Mouse (Mus musculus) gastrocnemius, postnatal 36 days (tissue): ENCODE measurements around the gene Plagl1. TPM values are rescaled to one million over a fixed set of nuclear protein-coding genes. Genes with fewer than 3 reads are reported as not detected.

Experiments used
- DNase-seq, 2 experiments: peaks; one replicate each; pipeline ENCODE4 v3.0.0; 2022
- intact Hi-C: fragments of 180-260 bp; cut with DNase I; formaldehyde crosslinking; loops from one replicate; pipeline ENCODE4 v1.15.1; 2025
- total RNA-seq, 2 experiments: library from RNA; stranded (reverse); gene quantifications; 2 replicates each; pipeline ENCODE4 v1.2.3; 2021

The Plagl1 gene
- total RNA-seq, 2 experiments from 2014 or later = 3.3 to 4.3 TPM

DNA sequence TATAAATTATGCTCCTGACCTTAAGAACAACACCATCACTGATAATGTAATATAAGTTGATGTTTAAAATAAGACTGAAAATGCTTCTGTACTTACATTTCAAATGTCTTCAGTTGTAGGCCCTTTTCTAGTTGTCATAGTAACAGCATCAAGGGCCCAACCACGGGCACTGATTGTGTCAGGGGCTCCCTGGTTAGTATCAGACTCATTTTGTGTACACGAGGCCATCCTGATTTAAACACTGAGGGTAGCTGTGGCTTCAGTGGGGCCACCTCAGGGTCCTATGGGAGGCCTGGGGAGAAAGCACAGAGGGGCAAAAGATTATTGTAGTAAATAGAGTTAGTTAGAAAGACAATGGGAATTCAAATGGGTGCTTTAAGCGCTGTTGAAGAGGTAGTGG lies 65.5 kb downstream of the Plagl1 start:
- no peak for DNase-seq
- intact Hi-C loops = no loop called here

DNA sequence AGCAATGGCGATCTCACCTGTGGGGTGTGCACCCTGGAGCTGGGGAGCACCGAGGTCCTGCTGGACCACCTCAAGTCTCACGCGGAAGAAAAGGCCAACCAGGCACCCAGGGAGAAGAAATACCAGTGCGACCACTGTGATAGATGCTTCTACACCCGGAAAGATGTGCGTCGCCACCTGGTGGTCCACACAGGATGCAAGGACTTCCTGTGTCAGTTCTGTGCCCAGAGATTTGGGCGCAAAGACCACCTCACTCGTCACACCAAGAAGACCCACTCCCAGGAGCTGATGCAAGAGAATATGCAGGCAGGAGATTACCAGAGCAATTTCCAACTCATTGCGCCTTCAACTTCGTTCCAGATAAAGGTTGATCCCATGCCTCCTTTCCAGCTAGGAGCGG lies 67.0 kb downstream of the Plagl1 start:
- DNase-seq = no peak
- intact Hi-C loops = no loop called here

DNA sequence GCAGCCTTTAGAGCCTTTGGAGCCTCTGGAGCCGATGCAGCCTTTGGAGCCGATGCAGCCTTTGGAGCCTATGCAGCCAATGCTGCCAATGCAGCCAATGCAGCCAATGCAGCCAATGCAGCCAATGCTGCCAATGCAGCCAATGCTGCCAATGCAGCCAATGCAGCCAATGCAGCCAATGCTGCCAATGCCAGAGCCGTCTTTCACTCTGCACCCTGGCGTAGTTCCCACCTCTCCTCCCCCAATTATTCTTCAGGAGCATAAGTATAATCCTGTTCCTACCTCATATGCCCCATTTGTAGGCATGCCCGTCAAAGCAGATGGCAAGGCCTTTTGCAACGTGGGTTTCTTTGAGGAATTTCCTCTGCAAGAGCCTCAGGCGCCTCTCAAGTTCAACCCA lies 67.6 kb downstream of the Plagl1 start:
- no peak for DNase-seq
- intact Hi-C loops = no loop called here

DNA sequence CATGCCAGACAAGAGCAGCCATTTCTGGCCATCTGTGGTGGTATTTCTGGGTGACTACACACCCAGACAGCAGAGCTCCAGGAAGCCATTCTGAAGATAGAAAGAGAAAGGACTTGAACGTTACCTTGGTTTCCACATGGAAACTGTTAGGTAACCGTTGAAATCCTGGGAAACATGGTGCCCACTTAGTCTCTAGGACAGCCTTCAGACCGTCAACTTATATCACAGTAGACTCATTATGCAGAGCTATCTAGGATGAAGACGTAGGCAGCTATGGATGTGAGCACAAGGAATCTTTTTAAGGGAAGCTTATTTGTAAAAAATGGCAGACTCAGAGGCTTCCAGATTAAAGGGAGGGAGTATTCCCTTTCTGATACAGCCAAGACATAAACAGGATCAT lies 73.5 kb downstream of the Plagl1 start:
- intact Hi-C loops = no loop called here
- no peak for DNase-seq

DNA sequence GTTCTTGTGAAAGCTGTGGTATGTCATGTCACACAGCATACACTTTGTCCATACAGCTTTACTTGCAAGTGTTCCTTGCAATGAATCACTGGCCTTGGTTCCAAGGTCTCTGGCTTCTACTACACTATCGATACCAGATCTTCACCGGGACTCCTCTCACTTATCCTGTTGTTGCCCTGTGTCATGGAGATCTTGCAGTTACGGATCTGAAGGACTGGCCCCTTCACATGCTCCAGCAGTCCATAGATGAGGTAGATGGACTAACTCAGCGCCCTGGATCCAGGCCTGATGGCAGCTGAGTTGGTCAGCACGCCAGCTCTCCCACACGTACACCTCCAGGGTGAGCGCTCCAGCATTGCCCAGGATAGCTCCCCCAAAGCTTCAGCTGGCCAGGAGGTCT lies 75.0 kb downstream of the Plagl1 start:
- DNase-seq = no peak
- intact Hi-C loops = no loop called here

DNA sequence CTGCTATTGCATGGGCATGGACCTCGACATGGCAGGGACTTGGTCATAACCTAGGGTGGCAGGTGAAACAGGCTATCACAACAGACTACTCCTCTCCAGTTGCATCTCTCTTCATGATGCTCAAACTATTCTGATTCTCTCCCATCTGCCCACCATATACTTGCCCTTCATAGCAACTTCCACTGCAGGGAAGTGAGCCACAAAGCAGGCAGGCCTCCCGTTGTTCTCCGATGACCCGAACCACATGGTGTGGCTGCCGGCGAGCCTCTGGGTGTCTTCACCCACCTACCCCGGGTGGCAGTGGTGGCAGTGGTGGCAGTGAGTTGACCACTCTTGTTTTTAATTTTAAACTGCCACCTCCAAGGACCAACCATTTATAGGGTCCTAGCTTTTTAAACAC lies 75.4 kb downstream of the Plagl1 start:
- intact Hi-C loops = no loop called here
- no peak for DNase-seq

DNA sequence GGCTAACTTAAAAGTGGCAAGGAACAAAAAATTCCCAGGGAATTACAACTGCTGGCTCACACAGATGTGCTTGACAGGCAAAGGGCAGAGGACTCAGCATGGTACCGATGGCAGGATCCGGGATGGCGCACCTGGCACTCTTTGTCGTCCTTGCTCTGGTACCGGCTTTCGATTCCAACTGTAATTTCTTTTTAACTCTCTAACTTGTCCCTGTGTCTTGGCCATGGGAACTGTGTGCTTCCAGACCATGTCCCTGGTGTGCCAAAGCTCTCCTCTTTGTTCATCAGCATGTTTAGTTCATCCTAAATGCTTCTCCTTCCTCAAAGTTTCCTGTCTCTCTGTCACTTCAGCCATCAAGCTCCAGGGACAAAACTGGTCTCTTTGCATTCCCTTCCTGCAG lies 77.6 kb downstream of the Plagl1 start:
- no peak for DNase-seq
- intact Hi-C loops = no loop called here

DNA sequence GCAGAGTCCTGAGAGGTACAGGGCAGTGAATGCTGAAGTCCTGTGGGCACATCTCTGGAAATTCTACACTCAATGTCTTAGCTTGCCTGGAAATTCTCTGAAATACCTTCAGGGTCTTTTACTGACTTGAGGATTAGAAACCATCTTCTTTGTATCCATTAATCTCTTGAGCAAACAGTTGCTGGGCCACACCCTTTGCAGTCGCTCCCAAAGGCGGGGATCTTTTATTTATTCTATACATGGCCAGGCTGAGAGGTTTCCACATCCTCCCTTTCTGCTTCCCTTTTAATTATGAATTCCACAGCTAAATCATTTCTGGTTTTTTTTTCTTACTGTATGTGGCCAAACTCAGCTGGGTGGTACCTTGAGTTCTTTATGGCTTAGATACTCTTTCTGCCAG lies 80.1 kb downstream of the Plagl1 start:
- no peak for DNase-seq
- intact Hi-C loops = no loop called here

DNA sequence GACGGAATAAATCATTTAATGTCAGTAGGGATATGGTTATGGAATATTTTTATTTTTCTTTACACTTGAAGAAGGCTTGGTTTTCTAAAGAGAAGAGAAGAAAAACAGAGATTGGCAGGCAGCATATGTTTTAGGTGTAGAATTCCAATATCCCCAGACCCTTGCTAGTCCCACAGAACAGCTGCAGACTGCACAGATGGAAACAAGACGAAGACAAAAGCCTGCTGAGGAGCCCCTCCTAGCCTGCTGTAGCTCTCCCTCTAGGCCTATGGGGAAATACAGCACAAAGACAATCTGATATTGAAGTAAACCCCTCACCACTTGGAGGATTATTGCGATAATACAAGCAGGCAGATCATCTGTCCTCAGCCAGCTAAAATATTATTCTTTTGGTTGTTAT lies 90.1 kb downstream of the Plagl1 start:
- DNase-seq = no peak
- intact Hi-C loops = no loop called here

DNA sequence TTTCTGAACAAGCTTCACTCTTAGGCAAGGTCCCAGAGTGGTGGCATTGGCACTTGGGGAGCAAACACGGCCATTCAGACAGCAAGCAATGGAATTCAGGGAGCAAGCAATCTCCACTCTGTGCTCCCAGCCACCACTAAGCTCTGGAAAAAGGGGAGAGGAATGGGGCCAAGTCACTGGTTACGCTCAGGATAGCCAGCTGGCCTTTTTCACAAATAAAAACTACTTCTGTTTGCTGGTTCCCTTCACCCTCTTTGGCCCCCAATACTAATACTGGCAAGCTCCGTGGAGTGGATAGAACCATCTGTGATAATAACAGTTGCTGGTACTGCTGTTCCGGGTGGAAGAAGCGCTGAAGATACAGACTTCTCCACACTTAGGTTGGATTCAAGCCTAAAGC lies 91.0 kb downstream of the Plagl1 start:
- intact Hi-C loops = no loop called here
- peak in 1 of 2 experiments; percentile 11 for DNase-seq

DNA sequence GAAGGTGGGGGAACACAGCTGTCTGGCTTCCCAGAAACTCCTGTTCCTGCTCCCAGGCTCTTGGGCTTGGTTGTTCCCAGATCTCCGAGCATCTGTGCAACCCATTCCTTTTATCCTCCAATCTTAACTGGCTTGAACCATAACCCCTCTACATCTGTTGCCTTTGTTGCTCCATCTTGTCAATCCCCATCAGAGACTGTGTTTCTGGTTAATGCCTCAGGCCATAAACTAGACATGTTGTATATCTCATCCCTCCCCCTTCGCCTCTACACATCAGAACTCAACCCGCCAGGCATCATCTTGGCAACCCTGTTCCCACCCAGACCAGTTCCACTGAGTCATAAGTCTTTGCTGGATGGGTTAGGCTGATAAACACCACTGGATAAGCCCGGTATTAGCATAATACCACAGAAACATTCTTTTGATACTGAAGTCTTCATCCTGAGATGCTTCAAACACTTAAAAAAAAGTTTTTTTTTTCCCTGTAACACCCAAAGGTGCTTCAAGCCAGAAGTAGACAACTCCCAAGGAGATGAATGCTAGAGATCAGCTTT lies 92.6 kb downstream of the Plagl1 start:
- intact Hi-C loops = no loop called here
- no peak for DNase-seq

DNA sequence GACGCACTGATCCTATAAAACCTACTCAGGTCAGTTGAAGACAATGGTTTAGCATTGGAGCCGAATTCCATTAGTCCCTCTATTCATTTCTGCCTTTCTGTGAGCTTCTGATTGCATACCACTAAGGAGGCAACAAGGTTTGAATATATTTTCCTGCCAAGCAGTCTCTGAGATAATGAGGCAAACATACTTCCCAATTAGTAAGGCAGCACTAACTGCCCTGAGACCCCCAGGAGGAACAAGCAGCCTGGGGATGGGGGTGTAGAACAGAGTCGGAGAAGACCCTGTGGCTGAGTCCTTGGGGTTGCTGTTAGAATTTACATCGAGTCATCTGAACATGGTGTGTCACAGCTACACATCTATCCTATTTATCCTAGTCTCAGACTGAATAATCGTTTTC lies 95.1 kb downstream of the Plagl1 start:
- intact Hi-C loops = no loop called here
- no peak for DNase-seq

DNA sequence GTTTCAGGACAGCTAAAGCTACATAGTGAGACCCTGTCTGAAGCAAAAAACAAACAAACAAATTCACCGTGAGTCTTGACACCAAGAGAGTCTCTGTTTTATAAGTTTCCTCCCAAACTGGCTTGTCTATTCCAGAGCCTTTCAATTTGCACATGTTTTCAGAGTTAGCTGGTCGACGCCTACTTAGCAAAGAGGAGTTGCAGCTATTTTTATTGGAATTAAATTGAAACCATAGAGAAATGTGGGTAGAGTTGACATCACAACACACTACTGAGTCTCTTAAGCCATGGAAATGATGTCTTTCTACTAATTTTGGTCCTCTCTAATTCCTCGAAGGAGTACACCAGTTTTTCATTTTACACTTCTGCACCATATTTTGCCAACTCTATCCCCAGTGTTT lies 100.6 kb downstream of the Plagl1 start:
- no peak for DNase-seq
- intact Hi-C loops = no loop called here

DNA sequence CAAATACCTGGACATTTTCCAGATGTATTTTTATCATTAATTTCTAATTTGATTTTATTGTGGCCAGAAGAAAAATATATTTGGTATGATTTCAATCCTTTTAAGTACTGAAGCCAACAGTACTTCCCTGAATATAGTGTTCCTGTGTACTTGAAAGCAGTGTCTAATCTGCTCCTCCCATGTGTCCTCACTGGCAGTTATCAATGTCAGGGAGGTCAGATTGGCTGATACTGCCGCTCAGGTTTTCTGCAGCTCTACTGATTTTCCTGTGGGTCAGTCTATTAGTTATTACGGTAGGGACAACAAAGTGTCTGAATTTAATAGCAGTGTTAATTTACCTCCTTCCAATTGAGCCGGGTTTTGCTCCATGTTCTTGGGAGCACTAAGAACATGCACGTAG lies 101.7 kb downstream of the Plagl1 start:
- no peak for DNase-seq
- intact Hi-C loops = no loop called here

DNA sequence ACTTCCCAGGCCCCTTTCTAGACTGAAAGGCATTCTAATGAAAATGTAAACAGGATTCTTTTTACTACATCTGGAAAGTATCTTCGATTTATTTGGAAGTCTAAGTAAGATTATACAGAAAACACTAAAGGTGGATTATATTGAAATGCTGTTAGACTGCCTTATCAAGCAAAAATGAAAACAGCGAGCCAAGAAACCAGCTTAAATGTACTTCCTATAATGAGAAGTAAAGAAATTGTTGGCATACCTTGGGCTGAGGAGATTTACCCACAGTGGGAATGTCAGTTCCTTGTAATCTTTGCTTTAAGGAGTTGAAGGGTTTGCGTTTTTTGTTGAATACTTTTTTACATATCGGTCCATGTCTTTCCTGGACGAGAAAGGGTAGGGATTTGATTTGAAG lies 108.2 kb downstream of the Plagl1 start:
- intact Hi-C loops = no loop called here

DNA sequence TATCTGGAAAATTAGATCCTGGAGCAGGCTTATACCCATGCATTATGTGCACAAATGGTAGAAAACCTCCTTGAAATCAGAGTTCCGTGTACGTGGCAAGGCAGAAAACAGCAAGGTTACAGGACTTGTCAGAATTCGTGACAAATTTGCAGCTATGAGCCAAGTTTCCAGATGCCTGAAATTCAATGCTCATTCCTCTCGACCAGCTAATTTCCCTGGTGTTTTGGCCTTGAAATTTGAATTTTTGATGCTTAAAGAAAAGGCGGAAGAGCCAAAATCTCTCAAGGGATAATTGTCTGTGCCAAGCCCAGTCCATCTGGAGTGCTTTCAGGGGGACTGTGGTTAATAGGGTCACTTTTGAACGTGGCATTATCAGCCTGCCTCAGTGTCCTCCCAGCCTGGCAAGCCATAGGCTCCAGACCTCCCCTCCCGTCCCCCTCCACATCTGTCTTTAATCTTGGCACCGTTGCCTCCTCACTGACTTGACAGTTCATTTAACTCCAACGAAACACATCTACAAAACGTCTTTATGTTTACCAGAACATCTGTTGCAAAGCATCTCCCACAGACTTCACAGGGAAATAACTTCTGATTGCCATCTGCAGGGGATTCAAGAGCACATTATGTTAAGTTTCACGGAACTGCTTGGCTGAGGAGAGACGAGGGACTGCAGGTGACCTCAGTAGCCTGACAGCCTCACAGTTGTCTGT lies 110.6 kb downstream of the Plagl1 start:
- intact Hi-C loops = no loop called here
- DNase-seq = no peak

More for the DNA sequence above, 108.2 kb downstream of the Plagl1 start:
- no peak for DNase-seq

DNA sequence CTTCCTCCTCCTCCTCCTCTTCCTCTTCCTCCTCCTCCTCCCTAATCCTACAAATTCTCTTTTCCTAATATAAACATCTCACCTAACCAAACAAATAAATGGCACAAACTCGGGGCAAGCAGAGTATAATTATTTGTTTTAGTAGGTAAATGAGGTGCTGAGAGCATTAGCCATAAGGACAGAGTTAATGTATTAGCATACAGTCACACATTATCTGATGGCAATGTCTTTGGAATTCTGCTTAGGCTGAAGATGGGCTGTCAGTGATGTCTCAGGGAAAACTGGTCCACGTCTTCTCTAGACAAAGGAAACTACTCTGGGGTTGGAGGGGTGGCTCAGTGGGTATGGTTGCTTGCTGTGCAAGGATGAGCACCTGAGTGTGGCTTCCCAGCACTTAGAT lies 111.2 kb downstream of the Plagl1 start:
- intact Hi-C loops = no loop called here
- no peak for DNase-seq

DNA sequence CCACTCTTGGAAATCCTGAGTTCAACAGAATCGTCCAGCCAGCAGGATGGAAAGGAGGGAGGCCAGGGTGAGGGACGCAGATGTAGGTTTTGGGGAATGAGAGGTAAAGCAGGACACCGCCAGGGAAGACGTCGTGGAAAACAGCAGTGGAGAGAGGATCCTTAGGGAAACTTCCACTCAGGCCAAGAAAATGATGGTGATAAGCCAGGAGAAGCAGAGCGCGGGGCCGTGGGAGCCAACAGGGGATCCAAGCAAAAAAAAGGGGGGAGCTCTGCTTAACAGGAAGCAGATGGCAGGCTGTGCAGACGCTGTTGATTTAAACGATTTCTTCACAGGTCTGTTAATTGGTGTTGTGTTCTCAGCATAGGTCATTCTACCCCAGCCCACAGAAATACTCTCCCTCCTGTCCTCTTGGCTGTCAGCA lies 112.5 kb downstream of the Plagl1 start:
- intact Hi-C loops = no loop called here
- DNase-seq = no peak

DNA sequence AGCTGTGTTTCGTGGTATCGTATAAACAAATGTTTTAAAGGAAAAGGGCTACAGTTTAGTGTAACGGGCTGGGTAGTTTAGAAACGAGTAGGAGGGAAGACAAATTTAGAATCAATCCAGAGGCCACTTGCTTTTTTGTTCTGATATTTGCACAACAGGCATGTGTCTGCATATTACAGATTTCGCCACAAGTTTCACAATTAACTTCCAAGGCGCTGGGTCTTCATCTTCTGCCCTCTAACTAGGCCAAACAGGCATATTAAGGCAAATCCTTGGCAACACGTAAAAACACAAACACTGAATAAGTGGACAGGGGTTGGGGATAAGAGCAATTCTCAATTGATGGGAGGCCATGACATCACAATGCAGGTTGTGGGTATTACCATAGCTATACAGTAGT lies 115.6 kb downstream of the Plagl1 start:
- intact Hi-C loops = no loop called here
- no peak for DNase-seq

DNA sequence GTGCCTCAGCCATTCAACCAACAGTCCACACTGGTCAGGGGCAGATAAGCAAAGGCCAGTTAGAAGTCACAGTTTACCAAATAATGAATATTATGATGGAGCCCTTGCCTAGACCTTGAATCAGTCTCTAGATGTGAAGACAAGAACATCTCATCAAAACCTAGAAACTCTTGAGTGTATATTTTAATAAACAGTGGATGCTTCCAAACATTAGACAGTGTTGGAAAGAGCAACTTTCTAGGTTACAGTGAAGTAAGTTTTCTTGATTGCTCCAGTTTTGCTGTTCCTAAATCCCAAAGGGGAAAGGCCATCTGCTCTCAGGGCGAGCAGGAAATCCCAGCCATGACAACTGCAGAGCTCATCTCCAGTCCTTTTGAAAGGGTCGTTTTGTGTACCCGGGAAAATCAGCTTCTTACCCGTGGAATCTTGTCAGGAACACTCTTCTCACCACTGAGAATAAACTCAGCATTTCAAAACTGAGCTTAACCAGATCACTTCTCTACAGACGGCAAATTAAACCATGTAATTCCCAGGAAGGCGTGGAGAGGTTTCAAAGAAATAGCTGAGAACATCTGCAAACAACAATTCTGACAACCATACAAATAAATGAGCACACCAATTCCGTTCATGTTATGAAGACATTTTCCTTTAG lies 117.8 kb downstream of the Plagl1 start, which contains the start of gene Zc2hc1b:
Gene Zc2hc1b (minus strand): TSS at position 51 of the 652 bp plus-strand sequence.
- intact Hi-C loops = no loop called here
- no peak for DNase-seq

DNA sequence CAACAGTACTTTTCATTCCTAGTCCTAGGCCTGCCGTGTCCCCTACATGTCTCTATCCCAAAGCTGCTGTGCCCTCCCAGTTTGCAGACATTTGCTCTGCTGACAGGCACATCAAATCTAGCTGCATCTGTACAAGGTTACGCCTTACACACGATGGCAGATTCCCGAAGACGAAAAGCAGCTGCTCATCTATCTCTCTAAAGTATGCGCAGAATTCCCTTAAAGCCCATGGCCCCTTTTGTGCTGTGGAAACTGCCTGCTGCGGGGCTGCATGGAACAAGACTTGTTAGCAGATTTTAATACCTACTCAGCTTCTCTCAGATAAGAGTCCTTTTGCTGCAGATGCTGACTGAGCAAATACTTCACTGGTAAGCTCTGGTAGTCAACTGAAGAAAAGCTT lies 119.9 kb downstream of the Plagl1 start:
- no peak for DNase-seq
- intact Hi-C loops = no loop called here
